Mouse (Mus musculus) heart, embryonic 16.5 days (tissue): ENCODE data around the gene Gm1113. TPM values are rescaled to one million over a fixed set of nuclear protein-coding genes. Genes with fewer than 3 reads are reported as not detected.

Source experiments
- ATAC-seq: fragments of 200-750 bp; cut with Nextera tagmentation; replicated peaks from 2 replicates; pipeline ENCODE4 v1.8.0; 2017; ENCODE audit warnings: moderate number of reproducible peaks; ENCODE audit not compliant: insufficient read depth, low FRiP score; ENCODE audit errors: extremely low read depth
- H3K27ac ChIP-seq: fragments of 300-500 bp; sonication (generic); 2 replicates; pipeline ENCODE4 v1.5.1; 2014; ENCODE audit warnings: mild to moderate bottlenecking, low read length, control low read depth, moderate library complexity
- H3K27me3 ChIP-seq: fragments of 300-500 bp; sonication (generic); 2 replicates; pipeline ENCODE4 v1.6.1; 2014; ENCODE audit warnings: low read length, mixed read lengths; ENCODE audit not compliant: control insufficient read depth, insufficient read depth
- H3K36me3 ChIP-seq: fragments of 300-500 bp; sonication (generic); 2 replicates; pipeline ENCODE4 v1.6.1; 2014; ENCODE audit not compliant: control insufficient read depth, insufficient read depth
- H3K4me1 ChIP-seq: fragments of 300-500 bp; sonication (generic); 2 replicates; pipeline ENCODE4 v1.6.1; 2014; ENCODE audit warnings: low read length, mixed read lengths; ENCODE audit not compliant: control insufficient read depth, insufficient read depth
- H3K4me2 ChIP-seq: fragments of 300-500 bp; sonication (generic); 2 replicates; pipeline ENCODE4 v1.6.1; 2014; ENCODE audit warnings: low read depth, mild to moderate bottlenecking, control low read depth, low read length
- H3K4me3 ChIP-seq: fragments of 300-500 bp; sonication (generic); 2 replicates; pipeline ENCODE4 v1.5.1; 2014; ENCODE audit warnings: mild to moderate bottlenecking, control low read depth, low read length
- H3K9ac ChIP-seq: fragments of 300-500 bp; sonication (generic); 2 replicates; pipeline ENCODE4 v1.6.1; 2014; ENCODE audit warnings: low read length, control low read depth
- H3K9me3 ChIP-seq: fragments of 300-500 bp; sonication (generic); replicated peaks from 2 replicates; pipeline ENCODE4 v1.6.1; 2016; ENCODE audit warnings: low read length; ENCODE audit not compliant: control insufficient read depth
- WGBS: fragments of 180-500 bp; shearing (Covaris S2); extraction: QIAGEN DNeasy Blood & Tissue Kit; methylation state at CpG from one replicate; pipeline ENCODE4 v1.1.7; 2014; 5-methylcytosine and 5-hydroxymethylcytosine counted together
- polyA plus RNA-seq: library from polyadenylated mRNA; unstranded; fragments of >200 nt; fragmentation: Nextera tagmentation; extraction: Ambion mirVana; gene quantifications from 2 replicates; pipeline ENCODE4 v1.2.1, GENCODE M21; 2015

The Gm1113 gene
- polyA plus RNA-seq, 1 experiment from 2014 or later, result not detected

- H3K4me3 ChIP-seq, result no peak overlapping the region
- H3K36me3 ChIP-seq, result no peaks in the 10 kb centered on the region
- WGBS, result 87% methylated on average over 16 of the region's 16 CpGs
- ATAC-seq, result no peak
- no peaks in the 10 kb centered on the region for H3K4me1 ChIP-seq
- no peak overlapping the region for H3K4me2 ChIP-seq
- no peak overlapping the region for H3K27ac ChIP-seq
- no peaks in the 10 kb centered on the region for H3K9me3 ChIP-seq
- no peaks in the 10 kb centered on the region for H3K27me3 ChIP-seq
- no peak overlapping the region for H3K9ac ChIP-seq
These were observed 1.4 kb downstream of the Gm1113 start for GRCm38 (mm10) chr9:35516711-35517110.

GRCm38 (mm10) chr9:35516182-35516581 is 1.9 kb downstream of the Gm1113 start:
- Histone ChIP-seq H3K9ac (no peak overlapping the region), H3K36me3 (no peaks in the 10 kb centered on the region), H3K9me3 (no peaks in the 10 kb centered on the region), H3K4me1 (no peaks in the 10 kb centered on the region), H3K27ac (no peak overlapping the region), H3K27me3 (no peaks in the 10 kb centered on the region), H3K4me3 (no peak overlapping the region), H3K4me2 (no peak overlapping the region)
- no peak for ATAC-seq
- 75% methylated on average over 5 of the region's 5 CpGs for WGBS

GRCm38 (mm10) chr9:35513900-35514299 is 4.2 kb downstream of the Gm1113 start:
- Histone ChIP-seq H3K4me3 (no peak overlapping the region), H3K9ac (no peak overlapping the region), H3K4me2 (no peak overlapping the region), H3K9me3 (no peaks in the 10 kb centered on the region), H3K4me1 (peaks cover 2% of the 10 kb centered on the region), H3K27me3 (0 out of 2 replicates have a peak, but pooled peaks cover 2% of the 10 kb centered on the region), H3K27ac (no peak overlapping the region), H3K36me3 (no peaks in the 10 kb centered on the region)
- ATAC-seq, result no peak
- WGBS, result 69% methylated on average over 4 of the region's 4 CpGs

GRCm38 (mm10) chr9:35508234-35508633 is 9.8 kb downstream of the Gm1113 start:
- H3K4me2 ChIP-seq, result peak overlapping the region; percentile 21
- no peaks in the 10 kb centered on the region for H3K36me3 ChIP-seq
- H3K27me3 ChIP-seq, result 0 out of 2 replicates have a peak, but pooled peaks cover 2% of the 10 kb centered on the region
- H3K4me1 ChIP-seq, result peaks cover 20% of the 10 kb centered on the region
- H3K4me3 ChIP-seq, result no peak overlapping the region
- WGBS, result 12% methylated on average over 8 of the region's 8 CpGs
- H3K9ac ChIP-seq, result peak overlapping the region; percentile 53; the same call in 1 of the 2 replicates
- H3K9me3 ChIP-seq, result no peaks in the 10 kb centered on the region
- H3K27ac ChIP-seq, result peak overlapping the region; percentile 93
- ATAC-seq, result peak; percentile 92

GRCm38 (mm10) chr9:35502361-35503000 is 15.6 kb downstream of the Gm1113 start:
- H3K9ac ChIP-seq, result no peak overlapping the region
- no peak overlapping the region for H3K4me2 ChIP-seq
- peaks cover 11% of the 10 kb centered on the region; the same call in 1 of the 2 replicates for H3K36me3 ChIP-seq
- no peaks in the 10 kb centered on the region for H3K9me3 ChIP-seq
- no peaks in the 10 kb centered on the region for H3K27me3 ChIP-seq
- no peak overlapping the region for H3K4me3 ChIP-seq
- H3K4me1 ChIP-seq, result peaks cover 7% of the 10 kb centered on the region
- no peak overlapping the region for H3K27ac ChIP-seq
- no peak for ATAC-seq
- WGBS, result 86% methylated on average over 10 of the region's 10 CpGs

- H3K27me3 ChIP-seq, result no peaks in the 10 kb centered on the region
- ATAC-seq, result no peak
- H3K9me3 ChIP-seq, result no peaks in the 10 kb centered on the region
- WGBS, result 80% methylated on average over 6 of the region's 6 CpGs
- H3K9ac ChIP-seq, result no peak overlapping the region
- peaks cover 11% of the 10 kb centered on the region; the same call in 1 of the 2 replicates for H3K36me3 ChIP-seq
- no peak overlapping the region for H3K4me2 ChIP-seq
- no peak overlapping the region for H3K27ac ChIP-seq
- H3K4me1 ChIP-seq, result 0 out of 2 replicates have a peak, but pooled peaks cover 2% of the 10 kb centered on the region
- no peak overlapping the region for H3K4me3 ChIP-seq
These were observed 18.1 kb downstream of the Gm1113 start for GRCm38 (mm10) chr9:35499946-35500345.

- Histone ChIP-seq H3K36me3 (peaks cover 7% of the 10 kb centered on the region; the same call in 1 of the 2 replicates), H3K4me3 (no peak overlapping the region), H3K4me1 (0 out of 2 replicates have a peak, but pooled peaks cover 2% of the 10 kb centered on the region), H3K4me2 (no peak overlapping the region), H3K27ac (no peak overlapping the region), H3K27me3 (no peaks in the 10 kb centered on the region), H3K9ac (no peak overlapping the region), H3K9me3 (no peaks in the 10 kb centered on the region)
- 60% methylated on average over 3 of the region's 3 CpGs for WGBS
- ATAC-seq, result no peak
These were observed 22.6 kb downstream of the Gm1113 start for GRCm38 (mm10) chr9:35495471-35495870.

- H3K9me3 ChIP-seq, result no peaks in the 10 kb centered on the region
- H3K4me2 ChIP-seq, result no peak overlapping the region
- 0 out of 2 replicates have a peak, but pooled peaks cover 2% of the 10 kb centered on the region for H3K4me1 ChIP-seq
- H3K9ac ChIP-seq, result no peak overlapping the region
- H3K27me3 ChIP-seq, result no peaks in the 10 kb centered on the region
- no peak overlapping the region for H3K4me3 ChIP-seq
- peaks cover 7% of the 10 kb centered on the region; the same call in 1 of the 2 replicates for H3K36me3 ChIP-seq
- no peak for ATAC-seq
- 60% methylated on average over 4 of the region's 4 CpGs for WGBS
- H3K27ac ChIP-seq, result no peak overlapping the region
These were observed 23.1 kb downstream of the Gm1113 start for GRCm38 (mm10) chr9:35494937-35495336.

- 67% methylated on average over 4 of the region's 4 CpGs for WGBS
- H3K27me3 ChIP-seq, result no peaks in the 10 kb centered on the region
- no peak overlapping the region for H3K4me2 ChIP-seq
- no peaks in the 10 kb centered on the region for H3K4me1 ChIP-seq
- no peaks in the 10 kb centered on the region for H3K9me3 ChIP-seq
- no peak overlapping the region for H3K4me3 ChIP-seq
- H3K36me3 ChIP-seq, result peaks cover 13% of the 10 kb centered on the region; the same call in 1 of the 2 replicates
- H3K27ac ChIP-seq, result no peak overlapping the region
- no peak for ATAC-seq
- no peak overlapping the region for H3K9ac ChIP-seq
These were observed 24.4 kb downstream of the Gm1113 start for GRCm38 (mm10) chr9:35493733-35494092.
